Mouse (Mus musculus) liver, adult 2 months (tissue): ENCODE data around the gene Snapin.

Source experiments
- CTCF ChIP-seq: fragments of 200-500 bp; IDR thresholded peaks from 2 replicates; pipeline ENCODE4 v1.5.1; 2011; ENCODE audit warnings: low read depth, low read length, control low read depth
- POLR2A ChIP-seq: fragments of 200-500 bp; IDR thresholded peaks from 2 replicates; pipeline ENCODE4 v1.6.1; 2011; ENCODE audit warnings: low read length, control low read depth; ENCODE audit not compliant: insufficient read depth; ENCODE audit errors: extremely low read depth

- TF ChIP-seq CTCF = no peak
- TF ChIP-seq POLR2A = no peak
Measured at GRCm38 (mm10) chr3:90460315-90460714, 30.5 kb downstream of the Snapin start.
